Mouse (Mus musculus) bone marrow, adult 2 months (tissue): Measurements from ENCODE around the gene Barhl1. TPM values are rescaled to one million over a fixed set of nuclear protein-coding genes. Genes with fewer than 3 reads are reported as not detected.
A peak's percentile ranks its signal among the peaks of the same experiment; 100 is the strongest.

ENCODE experiments used
- H3K27ac ChIP-seq: fragments of 200-500 bp; 2 replicates; pipeline ENCODE4 v1.5.1; 2012; ENCODE audit warnings: low read depth, mild to moderate bottlenecking, control low read depth, inconsistent platforms, low read length; ENCODE audit not compliant: control insufficient read depth, poor library complexity, insufficient read depth
- H3K4me1 ChIP-seq: fragments of 200-500 bp; 2 replicates; pipeline ENCODE4 v1.6.1; 2011; ENCODE audit warnings: low read length; ENCODE audit not compliant: control insufficient read depth, insufficient read depth
- H3K4me3 ChIP-seq: fragments of 200-500 bp; replicated peaks from 2 replicates; pipeline ENCODE3; 2011; ENCODE audit warnings: mild to moderate bottlenecking, low read depth, low read length, control low read depth; ENCODE audit not compliant: control insufficient read depth
- CTCF ChIP-seq: fragments of 200-500 bp; IDR thresholded peaks from 2 replicates; pipeline ENCODE4 v1.5.1; 2011; ENCODE audit warnings: low read length, control low read depth; ENCODE audit not compliant: control insufficient read depth, insufficient read depth
- POLR2A ChIP-seq: fragments of 200-500 bp; IDR thresholded peaks from 2 replicates; pipeline ENCODE4 v1.6.1; 2011; ENCODE audit warnings: low read depth, mild to moderate bottlenecking, control low read depth, low read length, borderline replicate concordance; ENCODE audit not compliant: control insufficient read depth
- WGBS: fragments of 180-500 bp; shearing (Covaris S2); methylation state at CpG from one replicate; pipeline ENCODE4 v1.1.7; 2018; 5-methylcytosine and 5-hydroxymethylcytosine counted together
- polyA plus RNA-seq: library from polyadenylated mRNA; stranded (reverse); fragments of >200 nt; gene quantifications from 2 replicates; pipeline ENCODE4 v1.2.4, GENCODE M21; 2011; ENCODE audit warnings: low replicate concordance; ENCODE audit not compliant: missing spikeins, insufficient read depth, insufficient read length

Gene Barhl1
- polyA plus RNA-seq, 1 experiment = not detected

DNA sequence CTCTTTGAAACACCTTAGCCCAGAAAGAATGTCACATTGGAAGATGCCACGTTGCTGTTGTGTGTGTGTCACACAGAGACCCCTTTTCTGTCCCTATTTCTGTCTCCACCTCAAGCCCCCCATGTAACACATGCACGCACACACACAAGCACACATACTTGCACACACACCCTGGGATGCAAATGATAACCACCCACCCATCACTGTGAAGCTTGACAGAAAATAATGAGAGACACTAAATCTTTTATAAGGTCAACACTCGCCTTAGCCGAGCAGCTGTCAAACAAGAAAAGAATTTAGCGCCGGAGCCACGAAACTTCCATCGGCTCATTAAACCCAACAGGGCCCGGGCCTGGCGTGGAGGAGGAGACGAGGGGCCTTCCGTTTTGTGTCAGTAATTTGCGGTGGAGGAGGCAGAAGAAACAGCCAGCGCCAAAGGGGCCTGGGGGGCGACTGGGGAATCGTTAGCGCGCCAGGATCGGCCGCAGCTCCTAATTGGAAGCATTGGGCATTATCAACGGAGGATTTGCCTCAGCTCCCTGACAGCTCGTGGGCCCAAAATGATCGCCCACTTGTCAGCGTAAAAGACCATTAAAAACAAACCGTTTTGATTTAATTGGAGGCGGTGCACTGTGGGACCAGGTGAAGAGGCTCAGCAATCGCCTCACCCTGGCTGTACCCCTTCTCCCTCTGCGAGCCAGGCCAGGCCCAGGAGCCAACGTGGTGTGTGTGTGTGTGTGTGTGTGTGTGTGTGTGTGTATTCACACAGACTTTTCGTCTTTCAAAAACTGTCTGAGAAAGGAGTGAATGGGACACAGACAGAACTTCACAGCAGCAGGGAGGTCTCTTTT, 27.4 kb upstream of the Barhl1 start:
- no peak overlapping the region for H3K27ac ChIP-seq
- WGBS = 70% methylated on average over 30 of the region's 30 CpGs
- no peaks in the 10 kb centered on the region for H3K4me1 ChIP-seq
- no peak for TF ChIP-seq POLR2A
- TF ChIP-seq CTCF = no peak
- H3K4me3 ChIP-seq = no peak overlapping the region

DNA sequence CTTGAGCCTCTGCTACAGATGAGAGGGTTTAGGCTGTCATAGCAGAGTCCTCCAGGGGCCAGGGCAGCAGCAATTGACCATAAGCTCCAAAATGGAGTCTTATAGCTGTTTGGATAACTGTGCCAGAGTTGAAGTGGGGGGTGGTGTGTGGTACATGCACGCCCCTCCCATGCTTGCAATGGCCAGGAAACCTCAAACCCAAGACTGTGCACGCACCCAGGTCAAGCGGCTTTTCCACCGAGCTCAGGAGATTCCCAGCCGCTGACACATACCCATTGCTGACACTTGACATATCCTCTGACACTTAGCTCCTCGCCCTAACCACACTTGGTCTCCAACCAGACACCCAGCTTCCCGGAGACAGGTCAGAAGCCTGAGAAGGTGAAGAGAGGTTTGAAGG, 22.5 kb upstream of the Barhl1 start:
- Histone ChIP-seq H3K27ac (no peak overlapping the region), H3K4me1 (no peaks in the 10 kb centered on the region), H3K4me3 (no peak overlapping the region)
- TF ChIP-seq POLR2A (no peak), CTCF (no peak)
- 50% methylated on average over 7 of the region's 7 CpGs for WGBS

GRCm38 (mm10) chr2:28930571-28930970, 14.1 kb upstream of the Barhl1 start:
- TF ChIP-seq CTCF (no peak), POLR2A (no peak)
- no peak overlapping the region for H3K4me3 ChIP-seq
- 93% methylated on average over 3 of the region's 3 CpGs for WGBS
- no peak overlapping the region for H3K27ac ChIP-seq
- no peaks in the 10 kb centered on the region for H3K4me1 ChIP-seq

- Histone ChIP-seq H3K4me1 (no peaks in the 10 kb centered on the region), H3K27ac (no peak overlapping the region), H3K4me3 (no peak overlapping the region)
- under 1% methylated on average over 4 of the region's 4 CpGs for WGBS
- TF ChIP-seq CTCF (peak; percentile 75), POLR2A (no peak)
Measured at GRCm38 (mm10) chr2:28923912-28924311, 7.4 kb upstream of the Barhl1 start.

GRCm38 (mm10) chr2:28919001-28919400, 2.5 kb upstream of the Barhl1 start:
- WGBS = 4% methylated on average over 4 of the region's 4 CpGs

DNA sequence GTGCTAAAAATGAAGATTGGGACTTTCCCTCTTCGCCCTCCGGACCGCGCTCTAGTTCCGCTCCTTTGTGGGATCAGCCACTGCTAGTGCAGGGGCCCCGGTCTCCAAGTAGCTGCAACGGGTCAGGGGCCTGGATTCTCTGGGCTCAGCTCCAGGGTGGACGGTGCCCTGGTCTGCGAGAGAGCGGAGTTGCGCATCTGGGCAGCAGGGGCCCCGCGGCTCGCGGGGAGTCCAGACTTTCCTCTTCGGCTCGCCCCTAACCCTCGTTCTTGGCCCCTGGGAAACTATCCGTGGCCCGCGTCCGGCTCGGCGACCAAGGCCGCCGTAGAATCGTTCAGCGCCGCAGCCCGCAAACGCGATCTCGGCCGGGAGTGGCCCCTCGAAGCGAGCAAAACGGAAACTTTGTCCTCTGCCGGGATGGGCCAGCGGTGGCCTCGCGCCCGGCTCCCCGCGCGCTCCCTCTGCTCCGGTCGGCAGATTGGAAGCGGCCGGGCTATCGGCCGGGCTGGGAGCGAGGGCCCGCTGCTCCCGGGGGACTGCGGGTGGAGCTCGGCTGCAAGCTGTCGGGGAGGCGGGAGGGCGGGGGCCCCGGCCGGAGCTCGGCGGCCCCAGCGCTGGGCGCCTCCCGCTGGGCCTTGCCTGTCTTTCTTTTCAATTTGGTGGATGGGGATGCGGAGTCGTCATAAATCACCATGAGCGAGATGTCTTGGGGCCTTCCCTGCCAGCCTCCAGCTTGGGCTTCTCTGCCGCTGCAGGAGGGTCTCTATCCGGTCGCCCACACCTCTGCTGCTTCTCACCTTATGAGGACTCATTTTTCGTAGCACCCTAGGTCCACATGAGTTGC, 1.3 kb upstream of the Barhl1 start:
- H3K4me1 ChIP-seq = no peaks in the 10 kb centered on the region
- TF ChIP-seq CTCF = no peak
- WGBS = 3% methylated on average over 73 of the region's 73 CpGs
- H3K27ac ChIP-seq = no peak overlapping the region; the same call in 1 of the 2 replicates
- H3K4me3 ChIP-seq = no peak overlapping the region

More at GRCm38 (mm10) chr2:28919001-28919400, 2.5 kb upstream of the Barhl1 start:
- no peak overlapping the region for H3K4me3 ChIP-seq
- H3K27ac ChIP-seq = no peak overlapping the region
- no peaks in the 10 kb centered on the region for H3K4me1 ChIP-seq
- no peak for TF ChIP-seq CTCF
- no peak for TF ChIP-seq POLR2A

- no peak overlapping the region for H3K4me3 ChIP-seq
Measured at GRCm38 (mm10) chr2:28917156-28917517, 669 bp upstream of the Barhl1 start.

DNA sequence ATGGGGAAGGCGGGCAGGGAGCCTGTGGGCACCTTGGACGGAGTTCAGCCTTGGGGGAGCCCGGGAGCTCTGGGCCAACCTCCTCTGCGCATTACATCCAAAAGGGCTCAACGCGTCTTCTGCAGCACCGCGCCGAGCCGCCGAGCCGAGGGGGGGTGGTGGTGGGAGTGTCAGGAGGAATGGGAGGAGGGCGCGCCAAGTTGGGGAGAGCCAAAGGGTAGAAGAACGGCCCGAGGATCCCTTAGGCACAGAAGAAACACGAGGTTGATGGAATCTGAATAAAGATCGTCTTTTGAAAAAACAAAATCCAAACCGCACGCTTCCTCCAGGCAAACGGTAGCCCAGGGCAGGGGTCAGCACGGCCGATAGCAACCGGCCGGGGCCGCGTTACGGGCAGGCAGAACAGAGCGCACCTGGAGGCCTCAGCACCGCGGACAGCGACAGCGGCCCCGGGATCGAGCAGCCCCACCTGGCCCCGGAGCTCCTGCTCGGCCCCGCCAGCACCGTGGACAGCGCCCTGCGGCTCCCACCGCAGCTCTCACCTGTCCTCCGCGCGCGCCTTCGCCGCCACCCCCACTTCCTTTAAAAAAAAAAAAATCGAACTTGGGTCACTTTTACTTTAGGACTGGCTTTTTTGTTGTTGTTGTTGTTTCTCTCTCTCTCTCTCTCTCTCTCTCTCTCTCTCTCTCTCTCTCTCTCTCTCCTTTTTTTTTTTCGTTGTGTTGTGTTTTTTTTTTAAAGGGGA, 528 bp downstream of the Barhl1 start:
- 3% methylated on average over 50 of the region's 50 CpGs for WGBS
- H3K4me1 ChIP-seq = no peaks in the 10 kb centered on the region
- no peak overlapping the region for H3K27ac ChIP-seq
- H3K4me3 ChIP-seq = no peak overlapping the region
- TF ChIP-seq POLR2A (no peak), CTCF (no peak)

More at GRCm38 (mm10) chr2:28917156-28917517, 669 bp upstream of the Barhl1 start:
- TF ChIP-seq POLR2A = no peak
- no peak for TF ChIP-seq CTCF
- no peak overlapping the region for H3K27ac ChIP-seq
- 13% methylated on average over 11 of the region's 11 CpGs for WGBS
- H3K4me1 ChIP-seq = no peaks in the 10 kb centered on the region
